Mouse (Mus musculus) liver, embryonic 16.5 days (tissue): ENCODE measurements around the gene Hk1. TPM values are rescaled to one million over a fixed set of nuclear protein-coding genes. Genes with fewer than 3 reads are reported as not detected.

ENCODE experiments used
- ATAC-seq: fragments of 200-750 bp; cut with Nextera tagmentation; 2 replicates; pipeline ENCODE4 v1.8.0; 2017; ENCODE audit warnings: low read depth, mild to moderate bottlenecking, moderate number of reproducible peaks, moderate library complexity
- H3K27ac ChIP-seq: fragments of 300-500 bp; sonication (generic); 2 replicates; pipeline ENCODE4 v1.5.1; 2014; ENCODE audit warnings: mild to moderate bottlenecking, low read length
- H3K27me3 ChIP-seq: fragments of 300-500 bp; sonication (generic); 2 replicates; pipeline ENCODE4 v1.6.1; 2014; ENCODE audit warnings: low read depth, low read length, mixed read lengths; ENCODE audit not compliant: control insufficient read depth, insufficient read depth
- H3K36me3 ChIP-seq: fragments of 300-500 bp; sonication (generic); 2 replicates; pipeline ENCODE4 v1.6.1; 2014; ENCODE audit warnings: mild to moderate bottlenecking; ENCODE audit not compliant: control insufficient read depth, insufficient read depth
- H3K4me1 ChIP-seq: fragments of 300-500 bp; sonication (generic); 2 replicates; pipeline ENCODE4 v1.6.1; 2014; ENCODE audit warnings: low read depth, low read length, mixed read lengths; ENCODE audit not compliant: control insufficient read depth
- H3K4me2 ChIP-seq: fragments of 300-500 bp; sonication (generic); 2 replicates; pipeline ENCODE4 v1.6.1; 2014; ENCODE audit warnings: low read depth, low read length, mixed read lengths
- H3K4me3 ChIP-seq: fragments of 300-500 bp; sonication (generic); 2 replicates; pipeline ENCODE4 v1.5.1; 2014; ENCODE audit warnings: low read depth, mild to moderate bottlenecking, low read length
- H3K9ac ChIP-seq: fragments of 300-500 bp; sonication (generic); 2 replicates; pipeline ENCODE4 v1.6.1; 2014; ENCODE audit warnings: low read depth, low read length
- H3K9me3 ChIP-seq: fragments of 300-500 bp; sonication (generic); replicated peaks from 2 replicates; pipeline ENCODE4 v1.6.1; 2016; ENCODE audit warnings: low read length; ENCODE audit not compliant: control insufficient read depth
- WGBS: fragments of 180-500 bp; shearing (Covaris S2); extraction: QIAGEN DNeasy Blood & Tissue Kit; methylation state at CpG from one replicate; pipeline ENCODE4 v1.1.7; 2014; ENCODE audit not compliant: insufficient replicate concordance; 5-methylcytosine and 5-hydroxymethylcytosine counted together
- polyA plus RNA-seq: library from polyadenylated mRNA; unstranded; fragments of >200 nt; fragmentation: Nextera tagmentation; extraction: Ambion mirVana; gene quantifications from 2 replicates; pipeline ENCODE4 v1.2.1, GENCODE M21; 2015

Hk1 gene
- polyA plus RNA-seq, 1 experiment from 2014 or later = 98.9 TPM

- Histone ChIP-seq H3K4me1 (no peaks in the 10 kb centered on the region), H3K4me3 (no peak overlapping the region), H3K9me3 (no peaks in the 10 kb centered on the region), H3K36me3 (no peaks in the 10 kb centered on the region), H3K27ac (no peak overlapping the region), H3K27me3 (no peaks in the 10 kb centered on the region), H3K9ac (no peak overlapping the region), H3K4me2 (no peak overlapping the region)
- 70% methylated on average over 17 of the region's 17 CpGs for WGBS
- no peak for ATAC-seq
Observed at GRCm38 (mm10) chr10:62356105-62356730, 23.5 kb downstream of the Hk1 start.

- ATAC-seq = no peak
- peak overlapping the region; percentile 56 for H3K4me2 ChIP-seq
- no peak overlapping the region for H3K4me3 ChIP-seq
- no peaks in the 10 kb centered on the region for H3K9me3 ChIP-seq
- H3K27me3 ChIP-seq = no peaks in the 10 kb centered on the region
- no peaks in the 10 kb centered on the region for H3K36me3 ChIP-seq
- peak overlapping the region; percentile 22; the same call in 1 of the 2 replicates for H3K9ac ChIP-seq
- H3K4me1 ChIP-seq = peaks cover 37% of the 10 kb centered on the region
- WGBS = 38% methylated on average over 5 of the region's 5 CpGs
- H3K27ac ChIP-seq = peak overlapping the region; percentile 75
Observed at GRCm38 (mm10) chr10:62345147-62345546, 34.6 kb downstream of the Hk1 start.

GRCm38 (mm10) chr10:62344004-62344752, 35.5 kb downstream of the Hk1 start:
- WGBS = 45% methylated on average over 9 of the region's 9 CpGs
- peak overlapping the region; percentile 75 for H3K27ac ChIP-seq

DNA sequence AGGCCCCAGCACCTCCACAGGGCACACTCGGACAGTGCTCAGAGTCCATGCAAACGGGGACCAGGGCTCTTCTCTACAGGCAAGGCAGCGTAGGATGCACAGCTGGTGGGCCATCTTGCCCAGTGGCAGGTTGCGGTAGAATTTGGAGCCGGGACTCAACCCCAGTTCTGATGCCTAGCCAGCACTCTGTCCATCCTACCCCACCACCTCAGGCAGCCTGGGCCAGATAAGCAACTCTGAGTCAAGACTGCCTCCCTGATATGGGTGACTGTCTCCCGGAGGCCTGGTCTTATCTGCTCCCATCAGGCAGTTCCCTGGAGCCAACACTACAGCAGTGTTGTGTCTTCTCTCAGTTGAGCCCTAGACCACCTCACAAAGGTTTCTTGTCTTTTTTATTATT, 37.2 kb downstream of the Hk1 start:
- H3K4me2 ChIP-seq = peak overlapping the region; percentile 91
- no peaks in the 10 kb centered on the region for H3K27me3 ChIP-seq
- H3K36me3 ChIP-seq = no peaks in the 10 kb centered on the region
- H3K4me3 ChIP-seq = peak overlapping the region; percentile 91
- peak overlapping the region; percentile 98 for H3K27ac ChIP-seq
- no peaks in the 10 kb centered on the region for H3K9me3 ChIP-seq
- ATAC-seq = peak; percentile 73
- H3K4me1 ChIP-seq = peaks cover 59% of the 10 kb centered on the region
- WGBS = 23% methylated on average over 6 of the region's 6 CpGs
- peak overlapping the region; percentile 79 for H3K9ac ChIP-seq

More at GRCm38 (mm10) chr10:62344004-62344752, 35.5 kb downstream of the Hk1 start:
- Histone ChIP-seq H3K4me3 (peak overlapping the region; percentile 20; the same call in 1 of the 2 replicates), H3K4me1 (peaks cover 42% of the 10 kb centered on the region), H3K4me2 (peak overlapping the region; percentile 56), H3K36me3 (no peaks in the 10 kb centered on the region), H3K9ac (peak overlapping the region; percentile 45), H3K9me3 (no peaks in the 10 kb centered on the region), H3K27me3 (no peaks in the 10 kb centered on the region)
- no peak for ATAC-seq

GRCm38 (mm10) chr10:62341956-62342355, 37.8 kb downstream of the Hk1 start:
- peak overlapping the region; percentile 91 for H3K4me3 ChIP-seq
- peaks cover 64% of the 10 kb centered on the region for H3K4me1 ChIP-seq
- peak overlapping the region; percentile 91 for H3K4me2 ChIP-seq
- no peak for ATAC-seq
- H3K36me3 ChIP-seq = no peaks in the 10 kb centered on the region
- peak overlapping the region; percentile 79 for H3K9ac ChIP-seq
- no peaks in the 10 kb centered on the region for H3K9me3 ChIP-seq
- 44% methylated on average over 4 of the region's 4 CpGs for WGBS
- no peaks in the 10 kb centered on the region for H3K27me3 ChIP-seq
- peak overlapping the region; percentile 98 for H3K27ac ChIP-seq

- no peak for ATAC-seq
Observed at GRCm38 (mm10) chr10:62340991-62341390, 38.7 kb downstream of the Hk1 start.

DNA sequence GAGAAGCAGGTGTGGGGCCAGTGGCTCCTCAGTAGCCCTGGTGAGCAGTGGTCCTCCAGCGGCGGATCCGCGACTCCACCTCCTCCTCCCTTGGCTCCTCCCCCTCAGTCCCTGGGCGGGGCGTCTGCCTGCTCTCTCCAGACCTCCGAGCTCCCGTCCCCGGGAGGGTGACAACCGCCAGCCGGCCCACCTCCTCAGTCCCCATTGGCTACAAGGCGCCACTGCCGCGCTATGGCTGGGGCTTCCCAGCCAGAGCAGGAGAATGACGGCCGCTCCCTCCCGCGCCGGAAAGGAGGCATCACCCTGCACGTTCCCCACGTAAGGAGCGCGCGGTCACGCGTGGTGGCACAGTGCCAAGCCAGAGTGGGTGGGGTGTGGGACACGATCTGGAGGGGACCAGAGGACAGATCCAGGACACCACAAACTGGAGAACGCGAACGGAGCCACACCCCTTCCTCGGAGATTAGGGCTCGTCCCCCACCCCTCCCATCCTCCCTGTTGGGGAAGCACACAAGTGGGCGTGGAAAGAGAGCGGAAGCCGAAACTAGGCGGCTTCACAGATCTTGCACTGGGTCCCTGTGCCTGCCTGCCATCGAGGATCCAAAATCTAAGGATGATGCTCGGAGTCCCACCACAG, 39.5 kb downstream of the Hk1 start:
- peak; percentile 86 for ATAC-seq
- peak overlapping the region; percentile 79 for H3K9ac ChIP-seq
- peak overlapping the region; percentile 91 for H3K4me2 ChIP-seq
- H3K4me1 ChIP-seq = peaks cover 75% of the 10 kb centered on the region
- peak overlapping the region; percentile 91 for H3K4me3 ChIP-seq
- no peaks in the 10 kb centered on the region for H3K27me3 ChIP-seq
- no peaks in the 10 kb centered on the region for H3K36me3 ChIP-seq
- peak overlapping the region; percentile 98 for H3K27ac ChIP-seq
- H3K9me3 ChIP-seq = no peaks in the 10 kb centered on the region
- WGBS = under 1% methylated on average over 38 of the region's 38 CpGs

More at GRCm38 (mm10) chr10:62340991-62341390, 38.7 kb downstream of the Hk1 start:
- peak overlapping the region; percentile 91 for H3K4me2 ChIP-seq
- peaks cover 73% of the 10 kb centered on the region for H3K4me1 ChIP-seq
- no peaks in the 10 kb centered on the region for H3K27me3 ChIP-seq
- H3K27ac ChIP-seq = peak overlapping the region; percentile 98
- peak overlapping the region; percentile 79 for H3K9ac ChIP-seq
- H3K4me3 ChIP-seq = peak overlapping the region; percentile 91
- H3K36me3 ChIP-seq = no peaks in the 10 kb centered on the region
- 9% methylated on average over 3 of the region's 3 CpGs for WGBS
- no peaks in the 10 kb centered on the region for H3K9me3 ChIP-seq

DNA sequence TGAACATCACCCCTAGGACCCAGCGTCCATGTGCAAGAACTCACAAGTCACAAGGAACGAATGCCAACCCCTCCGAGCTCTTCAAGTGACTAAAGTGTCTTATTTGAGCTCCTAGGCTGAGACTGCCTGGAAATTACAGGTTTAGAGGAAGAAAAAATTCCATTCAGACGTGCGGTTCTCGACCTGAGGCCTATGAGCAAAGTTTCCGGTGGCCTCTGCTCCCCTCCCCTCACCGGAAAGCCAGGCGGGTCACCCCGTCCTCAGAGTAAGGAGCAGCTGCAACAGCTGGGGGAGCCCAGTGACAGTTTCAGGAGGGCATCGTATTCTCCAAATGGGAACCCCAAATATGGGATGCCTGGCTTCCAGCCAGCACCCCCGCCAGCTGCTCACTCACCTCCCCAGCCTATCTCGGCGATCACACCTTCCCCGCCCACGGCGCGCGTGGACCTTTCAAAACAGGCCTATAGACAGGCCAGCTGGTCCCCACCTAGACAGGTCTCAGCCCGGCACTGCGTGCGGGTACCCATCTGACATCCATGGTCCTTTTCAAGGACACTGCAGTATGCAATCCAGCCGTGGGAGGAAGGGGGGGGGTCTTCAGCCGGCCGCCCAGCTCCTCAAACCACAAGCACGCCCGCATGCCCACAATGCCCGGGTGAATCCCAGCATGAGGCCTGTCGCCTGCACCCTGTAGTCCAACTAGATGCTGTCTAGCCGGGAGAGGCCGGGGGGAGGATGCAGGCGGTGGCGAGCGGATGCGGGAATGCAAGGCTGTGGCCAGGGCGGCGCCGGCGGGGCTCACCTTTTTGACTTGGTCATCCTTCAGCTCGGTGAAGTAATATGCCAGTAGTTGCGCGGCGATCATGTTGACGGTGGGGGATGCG, 40.3 kb downstream of the Hk1 start:
- H3K9me3 ChIP-seq = no peaks in the 10 kb centered on the region
- H3K27me3 ChIP-seq = no peaks in the 10 kb centered on the region
- 2% methylated on average over 45 of the region's 45 CpGs for WGBS
- H3K27ac ChIP-seq = peak overlapping the region; percentile 98
- no peaks in the 10 kb centered on the region for H3K36me3 ChIP-seq
- H3K4me3 ChIP-seq = peak overlapping the region; percentile 91
- H3K9ac ChIP-seq = peak overlapping the region; percentile 79
- H3K4me1 ChIP-seq = peaks cover 75% of the 10 kb centered on the region
- H3K4me2 ChIP-seq = peak overlapping the region; percentile 91
- ATAC-seq = no peak
